Mouse (Mus musculus): ENCODE data around the gene Olfr506. TPM values are rescaled to one million over a fixed set of nuclear protein-coding genes. Genes with fewer than 3 reads are reported as not detected.
"Not testable (repeated sequence)": the region's sequence is repeated elsewhere in the genome, so short reads cannot be mapped to it uniquely, and the experiment has no call there.

The Olfr506 gene
- polyA plus RNA-seq (2015; fragmentation: Nextera tagmentation; extraction: Ambion mirVana), result not detected in 2 replicates

- Histone ChIP-seq H3K9ac (no peak within 1 kb of the TSS), H3K9me3 (no peaks in the 10 kb centered on the region), H3K4me1 (replicated peaks) (no peaks in the 10 kb centered on the region), H3K36me3 (no peaks in the 10 kb centered on the region), H3K4me3 (no peak within 1 kb of the TSS), H3K4me2 (no peak within 1 kb of the TSS), H3K27me3 (no peaks in the 10 kb centered on the region), H3K27ac (no peak within 1 kb of the TSS)
- ATAC-seq (ENCODE audit: low FRiP score), result no peak
These were observed at the start of gene Olfr506 for GRCm38 (mm10) chr7:108610487-108610886. Olfr506 (plus strand) TSS chr7:108610787.

GRCm38 (mm10) chr7:108565693-108566092, 44.9 kb upstream of the Olfr506 start, which contains the start of gene Olfr504:
Olfr504 (minus strand) TSS chr7:108565793.
- H3K27ac ChIP-seq, result no peak within 1 kb of the TSS
- no peaks in the 10 kb centered on the region for H3K4me1 ChIP-seq (replicated peaks)
- no peak within 1 kb of the TSS for H3K9ac ChIP-seq
- no peak within 1 kb of the TSS for H3K4me2 ChIP-seq
- 0 out of 2 replicates have a peak, but pooled peaks cover 8% of the 10 kb centered on the region for H3K9me3 ChIP-seq
- no peaks in the 10 kb centered on the region for H3K27me3 ChIP-seq
- ATAC-seq (ENCODE audit: low FRiP score), result no peak
- no peaks in the 10 kb centered on the region for H3K36me3 ChIP-seq
- no peak within 1 kb of the TSS for H3K4me3 ChIP-seq
- 81% methylated on average over 1 of the region's 1 CpGs for WGBS

- no peaks in the 10 kb centered on the region for H3K9me3 ChIP-seq
- no peak overlapping the region for H3K9ac ChIP-seq
- no peaks in the 10 kb centered on the region for H3K4me1 ChIP-seq (replicated peaks)
- WGBS, result 100% methylated on average over 1 of the region's 1 CpGs
- no peaks in the 10 kb centered on the region for H3K27me3 ChIP-seq
- H3K27ac ChIP-seq, result no peak overlapping the region
- no peaks in the 10 kb centered on the region for H3K36me3 ChIP-seq
- no peak overlapping the region for H3K4me3 ChIP-seq
- H3K4me2 ChIP-seq, result no peak overlapping the region
- ATAC-seq (ENCODE audit: low FRiP score), result no peak; the same call in 1 of the 2 replicates
These were observed 20.8 kb upstream of the Olfr506 start for GRCm38 (mm10) chr7:108589797-108590196.

GRCm38 (mm10) chr7:108601916-108602315, 8.7 kb upstream of the Olfr506 start:
- not testable (repeated sequence) for H3K4me2 ChIP-seq; H3K27ac ChIP-seq; H3K9ac ChIP-seq; H3K27me3 ChIP-seq; H3K4me3 ChIP-seq; H3K9me3 ChIP-seq; ATAC-seq (ENCODE audit: low FRiP score); H3K4me1 ChIP-seq (replicated peaks); H3K36me3 ChIP-seq
- 83% methylated on average over 3 of the region's 3 CpGs for WGBS

- Histone ChIP-seq H3K4me1 (replicated peaks) (no peaks in the 10 kb centered on the region), H3K27me3 (no peaks in the 10 kb centered on the region), H3K36me3 (no peaks in the 10 kb centered on the region), H3K4me2 (no peak overlapping the region), H3K9ac (no peak overlapping the region), H3K9me3 (no peaks in the 10 kb centered on the region), H3K4me3 (no peak overlapping the region), H3K27ac (no peak overlapping the region)
- 85% methylated on average over 2 of the region's 2 CpGs for WGBS
- ATAC-seq (ENCODE audit: low FRiP score), result no peak
These were observed 3.5 kb downstream of the Olfr506 start for GRCm38 (mm10) chr7:108614110-108614509.

- 74% methylated on average over 3 of the region's 3 CpGs for WGBS
- H3K27me3 ChIP-seq; H3K9ac ChIP-seq; ATAC-seq (ENCODE audit: low FRiP score); H3K36me3 ChIP-seq; H3K4me3 ChIP-seq; H3K27ac ChIP-seq; H3K4me2 ChIP-seq; H3K9me3 ChIP-seq; H3K4me1 ChIP-seq (replicated peaks): not testable (repeated sequence)
These were observed 6.2 kb downstream of the Olfr506 start for GRCm38 (mm10) chr7:108616781-108617180.

GRCm38 (mm10) chr7:108621514-108621913, 10.9 kb downstream of the Olfr506 start, which contains the start of gene Olfr507:
Olfr507 (plus strand) TSS chr7:108621814.
- WGBS, result 82% methylated on average over 2 of the region's 2 CpGs
- Histone ChIP-seq H3K4me3 (no peak within 1 kb of the TSS), H3K36me3 (no peaks in the 10 kb centered on the region), H3K9me3 (no peaks in the 10 kb centered on the region), H3K27me3 (no peaks in the 10 kb centered on the region), H3K4me1 (replicated peaks) (no peaks in the 10 kb centered on the region), H3K4me2 (no peak within 1 kb of the TSS), H3K27ac (no peak within 1 kb of the TSS), H3K9ac (no peak within 1 kb of the TSS)
- ATAC-seq (ENCODE audit: low FRiP score), result no peak

- Histone ChIP-seq H3K27me3 (no peaks in the 10 kb centered on the region), H3K4me3 (no peak within 1 kb of the TSS), H3K9me3 (no peaks in the 10 kb centered on the region), H3K27ac (no peak within 1 kb of the TSS), H3K36me3 (no peaks in the 10 kb centered on the region), H3K9ac (no peak within 1 kb of the TSS), H3K4me1 (replicated peaks) (no peaks in the 10 kb centered on the region), H3K4me2 (no peak within 1 kb of the TSS)
- WGBS, result 88% methylated on average over 3 of the region's 3 CpGs
- ATAC-seq (ENCODE audit: low FRiP score), result no peak
These were observed 19.1 kb downstream of the Olfr506 start, which contains the start of gene Olfr508 for GRCm38 (mm10) chr7:108629694-108630093. Olfr508 (plus strand) TSS chr7:108629994.

- Histone ChIP-seq H3K4me1 (replicated peaks) (no peaks in the 10 kb centered on the region), H3K27me3 (no peaks in the 10 kb centered on the region), H3K9ac (no peak within 1 kb of the TSS), H3K36me3 (no peaks in the 10 kb centered on the region), H3K27ac (no peak within 1 kb of the TSS), H3K4me2 (no peak within 1 kb of the TSS), H3K9me3 (no peaks in the 10 kb centered on the region), H3K4me3 (no peak within 1 kb of the TSS)
- ATAC-seq (ENCODE audit: low FRiP score), result no peak
These were observed 41.2 kb downstream of the Olfr506 start, which contains the start of gene Olfr509 for GRCm38 (mm10) chr7:108651806-108652205. Olfr509 (minus strand) TSS chr7:108651906.

- no peak overlapping the region for H3K27ac ChIP-seq
- no peak overlapping the region for H3K4me2 ChIP-seq
- 88% methylated on average over 3 of the region's 3 CpGs for whole genome bisulfite sequencing
- H3K9me3 ChIP-seq, result no peaks in the 10 kb centered on the region
- no peaks in the 10 kb centered on the region for H3K27me3 ChIP-seq
- no peak for ATAC-seq (ENCODE audit: low FRiP score)
- no peak overlapping the region for H3K4me3 ChIP-seq
- no peaks in the 10 kb centered on the region for H3K36me3 ChIP-seq
- no peak overlapping the region for H3K9ac ChIP-seq
- H3K4me1 ChIP-seq (replicated peaks), result no peaks in the 10 kb centered on the region
These were observed 51.8 kb downstream of the Olfr506 start for GRCm38 (mm10) chr7:108662419-108662818.

Other genes with a start within 250 kb of the Olfr506 start
- gene Olfr494, start 245.5 kb upstream of the Olfr506 start, polyA plus RNA-seq (2015; fragmentation: Nextera tagmentation; extraction: Ambion mirVana), result not detected in 2 replicates
- not detected in 2 replicates for gene Olfr495, start 217.6 kb upstream of the Olfr506 start, polyA plus RNA-seq (2015; fragmentation: Nextera tagmentation; extraction: Ambion mirVana)
- not detected in 2 replicates for gene Olfr497, start 190.4 kb upstream of the Olfr506 start, polyA plus RNA-seq (2015; fragmentation: Nextera tagmentation; extraction: Ambion mirVana)
- not detected in 2 replicates for gene Olfr498, start 145.5 kb upstream of the Olfr506 start, polyA plus RNA-seq (2015; fragmentation: Nextera tagmentation; extraction: Ambion mirVana)
- gene Olfr502, start 85.7 kb upstream of the Olfr506 start, polyA plus RNA-seq (2015; fragmentation: Nextera tagmentation; extraction: Ambion mirVana), result not detected in 2 replicates
- not detected in 2 replicates for gene Olfr503, start 66.3 kb upstream of the Olfr506 start, polyA plus RNA-seq (2015; fragmentation: Nextera tagmentation; extraction: Ambion mirVana)
- gene Olfr504, start 45.0 kb upstream of the Olfr506 start, polyA plus RNA-seq (2015; fragmentation: Nextera tagmentation; extraction: Ambion mirVana), result not detected in 2 replicates
- not detected in 2 replicates for gene Olfr507, start 11.0 kb downstream of the Olfr506 start, polyA plus RNA-seq (2015; fragmentation: Nextera tagmentation; extraction: Ambion mirVana)
- gene Olfr508, start 19.2 kb downstream of the Olfr506 start, polyA plus RNA-seq (2015; fragmentation: Nextera tagmentation; extraction: Ambion mirVana), result not detected in 2 replicates
- gene Olfr509, start 41.1 kb downstream of the Olfr506 start, polyA plus RNA-seq (2015; fragmentation: Nextera tagmentation; extraction: Ambion mirVana), result 0.05 and 0.06 TPM in 2 replicates
- gene Olfr510, start 55.6 kb downstream of the Olfr506 start, polyA plus RNA-seq (2015; fragmentation: Nextera tagmentation; extraction: Ambion mirVana), result not detected in 2 replicates
- not detected in 2 replicates for gene Olfr512, start 102.5 kb downstream of the Olfr506 start, polyA plus RNA-seq (2015; fragmentation: Nextera tagmentation; extraction: Ambion mirVana)
- not detected in 2 replicates for gene Olfr513, start 140.2 kb downstream of the Olfr506 start, polyA plus RNA-seq (2015; fragmentation: Nextera tagmentation; extraction: Ambion mirVana)
- not detected in 2 replicates for gene Olfr514, start 215.2 kb downstream of the Olfr506 start, polyA plus RNA-seq (2015; fragmentation: Nextera tagmentation; extraction: Ambion mirVana)
- gene Olfr516, start 239.7 kb downstream of the Olfr506 start, polyA plus RNA-seq (2015; fragmentation: Nextera tagmentation; extraction: Ambion mirVana), result not detected in 2 replicates